Mouse (Mus musculus) cortical plate, adult 2 months (tissue): ENCODE data around the gene Calm3. TPM values are rescaled to one million over a fixed set of nuclear protein-coding genes. Genes with fewer than 3 reads are reported as not detected.
A peak's percentile ranks its signal among the peaks of the same experiment; 100 is the strongest.

Experiments used
- H3K27ac ChIP-seq: fragments of 200-500 bp; 2 replicates; pipeline ENCODE4 v1.5.1; 2012; ENCODE audit warnings: low read length, control low read depth, inconsistent platforms; ENCODE audit not compliant: insufficient read depth
- H3K4me1 ChIP-seq: fragments of 200-500 bp; 2 replicates; pipeline ENCODE4 v1.6.1; 2011; ENCODE audit warnings: low read length; ENCODE audit not compliant: control insufficient read depth, insufficient read depth
- H3K4me3 ChIP-seq: fragments of 200-500 bp; 2 replicates; pipeline ENCODE4 v1.5.1; 2011; ENCODE audit warnings: mild to moderate bottlenecking, low read length, control low read depth; ENCODE audit not compliant: insufficient read depth
- CTCF ChIP-seq: fragments of 200-500 bp; IDR thresholded peaks from 2 replicates; pipeline ENCODE4 v1.5.1; 2011; ENCODE audit warnings: mild to moderate bottlenecking, control low read depth, low read length; ENCODE audit not compliant: insufficient read depth; ENCODE audit errors: extremely low read depth
- POLR2A ChIP-seq: fragments of 200-500 bp; IDR thresholded peaks from 2 replicates; pipeline ENCODE4 v1.6.1; 2011; ENCODE audit warnings: mild to moderate bottlenecking, low read length, control low read depth; ENCODE audit not compliant: insufficient read depth; ENCODE audit errors: extremely low read depth
- polyA plus RNA-seq: library from polyadenylated mRNA; depleted of rRNA; stranded (reverse); fragments of >200 nt; gene quantifications from 2 replicates; pipeline ENCODE4 v1.2.3, GENCODE M21; 2012

The Calm3 gene
- polyA plus RNA-seq, 1 experiment: 2,049 TPM

DNA sequence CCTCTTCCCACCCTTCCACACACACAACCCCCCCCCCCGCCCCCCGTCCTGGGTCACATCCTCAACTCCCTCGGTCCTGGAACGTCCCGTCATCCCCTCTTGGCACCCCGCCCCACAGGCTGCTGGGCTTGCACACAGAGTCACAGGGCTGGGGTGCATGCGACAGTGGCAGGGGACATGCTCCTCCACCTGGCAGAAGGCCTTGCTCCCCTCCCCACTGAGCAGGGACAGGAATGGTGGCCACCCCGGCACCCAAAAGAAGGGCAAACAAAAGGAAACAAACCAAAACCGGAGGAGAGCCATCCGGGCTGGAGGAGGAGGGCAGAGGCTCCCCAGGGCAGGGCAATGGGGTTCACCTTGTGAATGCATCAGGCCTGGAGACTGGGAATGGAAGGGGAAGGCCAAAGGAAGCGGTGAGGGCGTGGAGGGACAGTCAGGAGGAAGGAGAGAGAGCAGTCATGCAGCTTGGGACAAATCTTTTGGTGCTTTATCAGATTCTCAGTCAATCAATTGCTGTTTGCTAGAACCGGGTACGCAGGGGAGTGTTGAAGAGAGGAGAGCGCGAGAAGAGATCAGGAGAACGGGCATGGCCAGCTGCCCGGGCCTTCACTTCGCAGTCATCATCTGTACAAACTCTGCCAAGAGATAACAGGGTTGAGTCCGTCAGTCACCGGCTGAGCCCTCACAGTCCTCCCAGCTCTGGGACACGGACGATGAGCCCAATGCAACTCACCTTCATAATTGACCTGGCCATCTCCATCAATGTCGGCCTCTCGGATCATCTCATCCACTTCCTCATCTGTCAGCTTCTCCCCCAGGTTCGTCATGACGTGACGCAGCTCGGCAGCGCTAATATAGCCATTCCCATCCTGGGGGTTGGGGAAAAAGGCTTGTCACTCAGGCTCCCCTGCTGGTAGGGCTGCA, 7.3 kb downstream of the Calm3 start:
- Histone ChIP-seq H3K4me1 (peaks cover 18% of the 10 kb centered on the region), H3K27ac (no peak overlapping the region), H3K4me3 (no peak overlapping the region)
- TF ChIP-seq CTCF: no peak
- TF ChIP-seq POLR2A: no peak

DNA sequence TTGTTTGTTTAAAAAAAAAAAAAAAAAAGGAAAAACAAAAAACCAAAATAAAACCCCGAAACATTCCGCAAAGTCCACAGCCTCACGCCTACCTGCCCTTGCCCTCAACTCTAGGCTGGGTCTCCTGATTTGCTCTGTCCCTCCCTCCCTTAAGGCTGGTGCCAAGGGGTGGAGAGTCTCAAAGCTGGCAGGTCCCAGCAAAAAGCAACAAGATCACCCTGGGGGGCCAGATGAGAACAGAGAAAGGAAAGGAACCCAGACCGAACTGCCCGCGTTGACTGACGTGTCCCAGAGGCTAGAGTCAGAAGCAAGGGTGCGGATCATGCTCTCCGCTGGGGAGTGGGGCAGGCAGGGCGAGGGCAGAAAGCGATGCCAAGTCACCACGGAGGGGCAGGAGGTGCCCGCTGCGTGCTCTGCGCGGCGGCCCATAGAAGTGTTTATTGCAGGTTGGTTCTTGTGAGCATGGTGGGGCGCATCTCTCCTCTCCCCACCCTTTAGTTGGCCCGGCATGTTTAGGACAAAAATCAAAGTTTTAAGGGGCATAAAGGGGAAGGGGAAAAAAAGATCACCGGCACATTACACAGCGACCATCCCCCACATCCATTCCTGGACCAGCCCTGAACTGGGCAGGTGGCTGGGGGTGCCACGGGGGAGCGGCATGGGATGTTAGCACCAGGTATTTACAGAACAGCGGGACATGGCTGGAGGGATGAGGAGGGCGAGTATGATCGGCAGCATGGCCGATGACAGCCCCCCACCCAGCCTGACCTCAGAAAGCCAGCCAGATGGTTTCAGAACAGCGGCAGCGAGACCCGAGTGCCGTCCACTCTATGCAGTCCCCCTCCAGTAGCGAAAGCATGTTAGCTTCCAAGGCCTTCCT, 8.2 kb downstream of the Calm3 start:
- no peak for TF ChIP-seq POLR2A
- no peak for TF ChIP-seq CTCF
- no peak overlapping the region for H3K27ac ChIP-seq
- no peak overlapping the region for H3K4me3 ChIP-seq
- H3K4me1 ChIP-seq: peaks cover 18% of the 10 kb centered on the region

DNA sequence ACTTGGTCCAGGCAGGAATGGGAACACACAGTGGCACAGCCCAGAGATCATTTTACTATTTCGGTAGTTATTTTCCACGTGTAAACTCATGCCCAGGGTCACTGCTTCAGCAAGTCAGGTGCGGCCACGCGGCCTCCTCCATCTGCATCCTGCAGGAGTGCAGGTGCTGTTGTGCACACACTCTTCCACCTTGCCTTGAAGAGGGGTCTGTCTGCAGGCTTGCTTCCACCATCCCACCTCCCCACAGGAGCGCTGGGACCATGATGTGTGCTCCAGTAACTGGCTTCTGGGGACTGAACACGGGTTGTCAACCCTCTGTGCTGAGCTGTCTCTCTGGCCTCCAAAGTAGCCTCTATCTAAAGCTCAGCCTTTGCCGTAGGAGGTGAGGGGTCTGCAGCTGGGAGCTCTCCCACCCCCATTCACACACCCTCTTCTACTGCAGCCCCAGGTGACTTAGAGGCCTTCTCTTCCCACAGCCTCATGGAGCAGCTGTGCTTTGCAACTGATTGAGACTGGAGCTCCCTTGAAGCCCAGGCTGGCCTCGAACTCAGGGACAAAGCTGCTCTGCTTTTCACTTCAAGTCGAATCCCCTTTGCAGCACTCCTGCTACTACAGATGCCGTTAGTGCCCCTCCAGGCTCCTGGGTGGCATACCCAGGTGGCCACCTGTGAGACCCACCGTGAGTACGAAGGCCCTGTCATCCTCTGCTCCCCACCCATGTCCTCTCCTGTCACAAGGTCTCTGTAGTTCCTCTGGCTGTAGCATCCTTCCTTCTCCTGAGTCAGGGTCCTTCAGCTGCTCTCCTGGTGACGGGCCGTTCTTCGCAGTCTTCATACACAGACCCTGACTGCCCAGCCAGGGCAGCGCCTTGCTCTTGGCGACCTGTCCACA, 9.2 kb downstream of the Calm3 start:
- peak; percentile 26; the same call in 1 of the 2 replicates for TF ChIP-seq POLR2A
- TF ChIP-seq CTCF: no peak
- H3K27ac ChIP-seq: no peak overlapping the region

DNA sequence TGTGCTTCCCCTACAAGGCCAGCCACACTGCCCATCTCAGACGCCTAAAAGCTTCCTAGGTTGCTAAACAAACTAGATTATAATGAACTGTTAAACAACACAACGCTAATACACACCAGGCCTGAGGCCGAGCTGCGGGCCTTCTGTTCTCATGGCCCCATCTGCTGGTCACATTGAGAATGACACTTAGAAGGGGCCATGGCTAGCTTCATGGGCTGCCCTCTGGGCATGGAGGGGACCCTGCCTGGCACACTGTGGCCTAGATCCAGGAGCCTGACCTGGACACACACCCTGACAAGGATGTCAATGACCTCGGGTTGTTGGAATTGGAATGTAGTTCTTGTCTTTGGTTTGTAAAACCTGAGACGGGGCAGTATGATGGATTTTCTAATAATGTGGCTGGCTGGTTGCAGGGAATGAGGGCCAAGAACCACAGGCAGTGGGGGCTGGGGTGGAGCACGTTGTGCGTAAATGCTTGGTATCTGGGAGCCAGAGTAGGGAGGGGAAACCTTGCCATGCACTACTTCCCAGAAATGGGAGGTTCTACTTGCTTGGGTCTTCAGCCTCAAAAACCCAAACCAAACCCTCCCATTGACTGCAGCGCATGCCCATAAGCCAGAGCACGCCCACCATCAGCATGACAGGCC, 10.0 kb downstream of the Calm3 start:
- H3K4me3 ChIP-seq: no peak overlapping the region
- no peak overlapping the region for H3K27ac ChIP-seq
- peaks cover 12% of the 10 kb centered on the region for H3K4me1 ChIP-seq
- peak; percentile 81 for TF ChIP-seq CTCF
- no peak for TF ChIP-seq POLR2A

More for the DNA sequence above, 9.2 kb downstream of the Calm3 start:
- Histone ChIP-seq H3K4me1 (peaks cover 15% of the 10 kb centered on the region), H3K4me3 (no peak overlapping the region)

GRCm38 (mm10) chr7:16912360-16912759, 11.6 kb downstream of the Calm3 start:
- TF ChIP-seq CTCF (no peak), POLR2A (no peak)
- no peak overlapping the region for H3K27ac ChIP-seq
- H3K4me3 ChIP-seq: no peak overlapping the region
- 0 out of 2 replicates have a peak, but pooled peaks cover 2% of the 10 kb centered on the region for H3K4me1 ChIP-seq

DNA sequence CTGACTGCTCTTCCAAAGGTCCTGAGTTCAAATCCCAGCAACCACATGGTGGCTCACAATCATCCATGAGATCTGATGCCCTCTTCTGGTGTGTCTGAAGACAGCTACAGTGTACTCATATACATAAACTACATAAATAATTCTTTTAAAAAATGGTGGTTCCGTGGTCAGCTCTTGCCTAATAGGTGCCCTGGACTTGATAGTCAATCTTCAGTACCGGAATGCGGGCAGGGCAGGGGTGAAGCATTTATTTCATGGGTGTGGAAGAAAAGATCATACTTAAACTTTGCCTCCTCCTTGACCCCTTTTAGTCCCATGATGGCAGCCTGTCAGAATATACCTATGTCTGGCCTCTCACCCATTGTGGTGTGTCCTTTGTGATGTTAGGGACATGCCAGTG, 12.0 kb downstream of the Calm3 start:
- H3K4me1 ChIP-seq: 0 out of 2 replicates have a peak, but pooled peaks cover under 1% of the 10 kb centered on the region
- no peak for TF ChIP-seq POLR2A
- no peak for TF ChIP-seq CTCF
- H3K27ac ChIP-seq: no peak overlapping the region
- no peak overlapping the region for H3K4me3 ChIP-seq

DNA sequence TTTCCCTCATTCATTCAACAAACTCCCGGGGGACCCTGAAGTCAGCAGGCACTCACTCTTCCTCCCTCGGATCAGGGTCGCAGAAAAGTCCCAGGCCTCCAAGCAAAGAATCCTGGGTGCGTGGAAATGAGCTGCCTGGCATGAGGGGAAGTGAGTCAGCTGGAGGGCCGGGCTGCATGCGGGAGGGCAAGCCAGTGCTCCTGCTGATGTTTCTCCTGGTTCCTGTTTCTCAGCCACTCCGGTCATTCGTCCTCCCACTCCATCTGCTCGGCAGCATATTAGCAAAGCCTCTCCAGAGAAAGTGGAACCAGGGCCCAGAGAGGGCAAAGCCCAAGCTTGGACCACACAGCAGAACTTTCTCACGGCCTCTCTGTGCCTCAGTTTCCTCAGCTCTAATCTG, 14.0 kb downstream of the Calm3 start:
- no peak overlapping the region for H3K27ac ChIP-seq
- TF ChIP-seq POLR2A (no peak), CTCF (no peak)
- no peak overlapping the region for H3K4me3 ChIP-seq
- H3K4me1 ChIP-seq: no peaks in the 10 kb centered on the region; the same call in 1 of the 2 replicates

GRCm38 (mm10) chr7:16908859-16909258, 15.1 kb downstream of the Calm3 start:
- TF ChIP-seq CTCF (no peak), POLR2A (no peak)
- no peak overlapping the region for H3K4me3 ChIP-seq
- no peak overlapping the region for H3K27ac ChIP-seq
- no peaks in the 10 kb centered on the region; the same call in 1 of the 2 replicates for H3K4me1 ChIP-seq
